Mouse (Mus musculus) forebrain, embryonic 16.5 days (tissue): Measurements from ENCODE around the gene Med29. TPM values are rescaled to one million over a fixed set of nuclear protein-coding genes. Genes with fewer than 3 reads are reported as not detected.

Experiments used
- ATAC-seq: fragments of 200-750 bp; cut with Nextera tagmentation; 2 replicates; pipeline ENCODE4 v1.8.0; 2017; ENCODE audit warnings: mild to moderate bottlenecking, moderate library complexity
- H3K27ac ChIP-seq: fragments of 300-500 bp; sonication (generic); 2 replicates; pipeline ENCODE4 v1.5.1; 2014; ENCODE audit warnings: low read length, control low read depth
- H3K27me3 ChIP-seq: fragments of 300-500 bp; sonication (generic); replicated peaks from 2 replicates; pipeline ENCODE4 v1.6.1; 2014; ENCODE audit warnings: low read length; ENCODE audit not compliant: control insufficient read depth, insufficient read depth
- H3K36me3 ChIP-seq: fragments of 300-500 bp; sonication (generic); 2 replicates; pipeline ENCODE4 v1.6.1; 2014; ENCODE audit not compliant: control insufficient read depth, insufficient read depth
- H3K4me1 ChIP-seq: fragments of 300-500 bp; sonication (generic); replicated peaks from 2 replicates; pipeline ENCODE4 v1.6.1; 2014; ENCODE audit warnings: low read length; ENCODE audit not compliant: control insufficient read depth, insufficient read depth
- H3K4me2 ChIP-seq: fragments of 300-500 bp; sonication (generic); 2 replicates; pipeline ENCODE4 v1.6.1; 2014; ENCODE audit warnings: mild to moderate bottlenecking, low read length, control low read depth
- H3K4me3 ChIP-seq: fragments of 300-500 bp; sonication (generic); replicated peaks from 2 replicates; pipeline ENCODE4 v1.5.1; 2014; ENCODE audit warnings: mild to moderate bottlenecking, low read length, control low read depth
- H3K9ac ChIP-seq: fragments of 300-500 bp; sonication (generic); replicated peaks from 2 replicates; pipeline ENCODE4 v1.6.1; 2014; ENCODE audit warnings: low read depth, low read length, control low read depth
- H3K9me3 ChIP-seq: fragments of 300-500 bp; sonication (generic); 2 replicates; pipeline ENCODE4 v1.6.1; 2016; ENCODE audit warnings: low read length; ENCODE audit not compliant: control insufficient read depth
- WGBS: fragments of 180-500 bp; shearing (Covaris S2); extraction: QIAGEN DNeasy Blood & Tissue Kit; methylation state at CpG from one replicate; pipeline ENCODE4 v1.1.7; 2014; 5-methylcytosine and 5-hydroxymethylcytosine counted together
- polyA plus RNA-seq: library from polyadenylated mRNA; unstranded; fragments of >200 nt; fragmentation: Nextera tagmentation; extraction: Ambion mirVana; gene quantifications from 2 replicates; pipeline ENCODE4 v1.2.1, GENCODE M21; 2015

Gene Med29
- 39.9 and 40.2 TPM in 2 replicates for polyA plus RNA-seq

GRCm38 (mm10) chr7:28392429-28393271 is at the start of gene Med29, which contains the start of gene Paf1:
Gene Med29, minus strand, starts transcription at chr7:28392708.
Gene Paf1, plus strand, starts transcription at chr7:28392951.
- H3K27me3 ChIP-seq, result no peaks in the 10 kb centered on the region
- peak within 1 kb of the TSS; percentile 87 for H3K4me3 ChIP-seq
- peaks cover 17% of the 10 kb centered on the region for H3K4me1 ChIP-seq
- peaks cover 18% of the 10 kb centered on the region for H3K36me3 ChIP-seq
- WGBS, result under 1% methylated on average over 58 of the region's 58 CpGs
- peak; percentile 98 for ATAC-seq
- peak within 1 kb of the TSS; percentile 78 for H3K9ac ChIP-seq
- peak within 1 kb of the TSS; percentile 42 for H3K27ac ChIP-seq
- H3K4me2 ChIP-seq, result peak within 1 kb of the TSS; percentile 91
- H3K9me3 ChIP-seq, result no peaks in the 10 kb centered on the region

DNA sequence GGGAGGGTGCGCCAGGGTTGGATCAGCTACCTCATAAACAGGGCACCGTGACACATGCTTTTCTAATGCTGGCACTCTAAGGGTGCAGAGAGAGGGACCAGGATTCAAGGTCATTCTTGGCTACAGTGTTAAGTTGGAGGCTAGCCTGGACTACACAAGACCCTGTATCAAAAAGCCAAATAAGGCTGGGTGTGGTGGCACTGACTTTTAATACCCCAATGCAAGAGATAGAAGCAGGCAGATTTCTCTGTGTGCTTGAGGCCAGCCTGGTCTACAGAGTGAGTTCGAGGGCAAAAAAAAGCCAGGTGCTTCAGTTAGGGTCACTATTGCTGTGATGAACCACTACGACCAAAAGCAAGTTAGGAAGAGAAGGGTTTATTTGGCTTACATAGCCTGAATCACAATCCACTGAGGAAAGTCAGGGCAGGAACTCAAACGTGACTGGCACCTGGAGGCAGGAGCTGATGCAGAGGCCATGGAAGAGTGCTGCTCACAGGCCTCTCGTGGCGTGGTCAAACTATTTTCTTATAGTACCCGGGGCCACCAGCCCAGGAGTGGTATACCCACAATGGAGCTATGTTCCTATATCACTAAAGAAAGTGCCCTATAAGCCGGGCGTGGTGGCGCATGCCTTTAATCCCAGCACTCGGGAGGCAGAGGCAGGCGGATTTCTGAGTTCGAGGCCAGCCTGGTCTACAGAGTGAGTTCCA is 49.4 kb upstream of the Med29 start:
- Histone ChIP-seq H3K36me3 (no peaks in the 10 kb centered on the region), H3K27ac (no peak overlapping the region), H3K4me1 (peaks cover 6% of the 10 kb centered on the region), H3K9me3 (no peaks in the 10 kb centered on the region), H3K4me2 (no peak overlapping the region), H3K27me3 (0 out of 2 replicates have a peak, but pooled peaks cover 2% of the 10 kb centered on the region), H3K9ac (no peak overlapping the region), H3K4me3 (no peak overlapping the region)
- 91% methylated on average over 12 of the region's 14 CpGs for WGBS
- no peak for ATAC-seq

DNA sequence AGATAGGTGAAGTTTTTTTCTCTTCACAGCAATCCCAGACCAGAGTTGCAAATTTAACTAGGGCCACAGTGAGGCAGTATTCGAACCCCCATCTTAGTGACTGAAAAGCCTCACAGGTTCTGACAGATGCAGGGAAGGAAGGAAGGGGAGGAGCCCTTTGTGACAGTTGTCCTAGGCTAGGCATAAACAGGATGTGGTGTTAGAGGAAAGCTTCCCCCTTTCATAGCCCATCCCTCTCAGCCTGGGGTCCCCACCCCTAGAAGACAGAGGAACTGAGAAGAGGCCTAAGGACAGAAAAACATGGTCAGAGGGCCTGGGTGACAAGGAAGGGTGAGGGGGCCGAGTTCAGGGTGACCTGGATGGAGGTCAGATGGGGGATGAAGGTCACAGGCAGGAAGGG is 48.2 kb upstream of the Med29 start:
- Histone ChIP-seq H3K4me2 (no peak overlapping the region), H3K9ac (no peak overlapping the region), H3K4me1 (peaks cover 4% of the 10 kb centered on the region; the same call in 1 of the 2 replicates), H3K36me3 (no peaks in the 10 kb centered on the region), H3K27ac (no peak overlapping the region), H3K4me3 (no peak overlapping the region), H3K9me3 (no peaks in the 10 kb centered on the region), H3K27me3 (0 out of 2 replicates have a peak, but pooled peaks cover under 1% of the 10 kb centered on the region)
- ATAC-seq, result no peak
- WGBS, result 67% methylated on average over 2 of the region's 2 CpGs

DNA sequence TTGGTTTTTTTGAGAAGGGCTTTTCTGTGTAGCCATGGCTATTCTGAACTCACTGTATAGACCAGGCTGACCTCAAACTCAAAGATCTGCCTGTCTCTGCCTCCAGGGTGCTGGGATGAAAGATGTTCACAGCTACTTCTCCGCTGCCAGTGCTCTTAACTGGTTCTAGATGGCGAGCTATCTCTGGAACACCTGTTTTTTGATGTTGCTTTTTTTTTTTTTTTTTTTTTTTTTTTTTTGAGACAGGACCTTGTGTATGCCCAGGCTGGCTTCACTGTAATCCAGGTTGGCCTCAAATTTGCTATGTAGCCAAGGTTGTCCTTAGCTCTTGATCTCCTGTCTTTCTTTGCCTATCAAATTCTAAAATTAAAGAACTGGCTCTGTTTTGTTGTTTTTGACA is 46.3 kb upstream of the Med29 start:
- ATAC-seq, result no peak
- H3K9ac ChIP-seq, result no peak overlapping the region
- no peak overlapping the region for H3K4me2 ChIP-seq
- 96% methylated on average over 2 of the region's 2 CpGs for WGBS
- peaks cover 21% of the 10 kb centered on the region for H3K4me1 ChIP-seq
- no peak overlapping the region for H3K4me3 ChIP-seq
- no peaks in the 10 kb centered on the region for H3K27me3 ChIP-seq
- H3K27ac ChIP-seq, result no peak overlapping the region
- H3K9me3 ChIP-seq, result no peaks in the 10 kb centered on the region
- H3K36me3 ChIP-seq, result no peaks in the 10 kb centered on the region

DNA sequence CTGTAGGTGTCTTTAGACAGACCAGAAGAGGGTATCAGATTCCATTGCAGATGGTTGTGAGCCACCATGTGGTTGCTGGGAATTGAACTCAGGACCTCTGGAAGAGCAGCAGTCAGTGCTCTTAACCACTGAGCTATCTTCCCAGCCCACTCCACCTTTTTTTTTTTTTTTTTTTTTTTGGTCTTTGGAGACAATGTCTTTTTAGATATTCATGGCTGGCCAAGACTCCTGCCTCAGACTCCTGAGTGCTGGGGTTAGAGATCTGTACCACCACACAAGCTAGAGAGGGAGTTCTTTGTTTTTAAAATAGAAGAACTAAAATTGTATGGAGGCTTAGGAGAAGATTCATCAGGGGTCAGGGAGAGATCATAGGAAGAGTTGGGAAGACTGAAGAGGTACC is 45.5 kb upstream of the Med29 start:
- Histone ChIP-seq H3K27me3 (no peaks in the 10 kb centered on the region), H3K9ac (no peak overlapping the region), H3K4me3 (no peak overlapping the region), H3K27ac (no peak overlapping the region), H3K9me3 (no peaks in the 10 kb centered on the region), H3K36me3 (no peaks in the 10 kb centered on the region), H3K4me1 (peaks cover 29% of the 10 kb centered on the region), H3K4me2 (no peak overlapping the region)
- no peak for ATAC-seq

DNA sequence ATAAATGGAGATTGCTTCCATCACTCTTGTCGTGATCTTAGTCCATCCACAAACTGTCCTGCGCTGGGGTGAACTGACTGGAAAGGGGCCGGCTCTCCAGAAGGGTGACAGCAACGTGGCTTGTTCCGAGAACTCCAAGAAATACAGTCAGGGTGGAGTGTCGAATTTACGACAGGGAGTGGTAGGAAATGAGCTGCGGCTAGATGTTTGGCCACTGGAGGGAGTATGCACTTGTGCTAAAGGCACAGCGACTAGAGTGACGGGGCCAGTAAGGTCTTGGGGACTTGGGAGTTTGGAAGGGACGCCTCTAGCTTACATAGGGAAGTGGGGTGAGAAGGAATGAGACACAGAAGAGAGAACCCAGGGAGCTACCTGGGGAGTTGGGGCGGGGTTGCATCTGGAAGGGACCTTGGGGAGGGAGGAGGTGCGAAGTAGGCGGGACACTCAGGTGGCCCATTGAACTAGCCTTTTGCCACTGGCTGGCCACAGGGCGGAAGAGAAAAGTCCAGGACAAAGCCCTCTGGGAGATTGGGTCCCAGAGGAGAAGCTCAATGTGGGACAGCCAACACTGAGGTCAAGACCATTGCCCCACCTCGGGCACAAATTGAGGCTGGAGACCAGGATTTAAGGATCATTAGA is 44.5 kb upstream of the Med29 start, which contains the start of gene Gmfg:
Gene Gmfg, plus strand, starts transcription at position 516 of the 639 bp plus-strand sequence.
- Histone ChIP-seq H3K4me2 (peak within 1 kb of the TSS; percentile 64), H3K4me1 (peaks cover 38% of the 10 kb centered on the region), H3K36me3 (peaks cover 3% of the 10 kb centered on the region; the same call in 1 of the 2 replicates), H3K9ac (peak within 1 kb of the TSS; percentile 72), H3K4me3 (peak within 1 kb of the TSS; percentile 91), H3K9me3 (no peaks in the 10 kb centered on the region), H3K27ac (peak within 1 kb of the TSS; percentile 76), H3K27me3 (no peaks in the 10 kb centered on the region)
- 2% methylated on average over 16 of the region's 16 CpGs for WGBS
- peak; percentile 18 for ATAC-seq

DNA sequence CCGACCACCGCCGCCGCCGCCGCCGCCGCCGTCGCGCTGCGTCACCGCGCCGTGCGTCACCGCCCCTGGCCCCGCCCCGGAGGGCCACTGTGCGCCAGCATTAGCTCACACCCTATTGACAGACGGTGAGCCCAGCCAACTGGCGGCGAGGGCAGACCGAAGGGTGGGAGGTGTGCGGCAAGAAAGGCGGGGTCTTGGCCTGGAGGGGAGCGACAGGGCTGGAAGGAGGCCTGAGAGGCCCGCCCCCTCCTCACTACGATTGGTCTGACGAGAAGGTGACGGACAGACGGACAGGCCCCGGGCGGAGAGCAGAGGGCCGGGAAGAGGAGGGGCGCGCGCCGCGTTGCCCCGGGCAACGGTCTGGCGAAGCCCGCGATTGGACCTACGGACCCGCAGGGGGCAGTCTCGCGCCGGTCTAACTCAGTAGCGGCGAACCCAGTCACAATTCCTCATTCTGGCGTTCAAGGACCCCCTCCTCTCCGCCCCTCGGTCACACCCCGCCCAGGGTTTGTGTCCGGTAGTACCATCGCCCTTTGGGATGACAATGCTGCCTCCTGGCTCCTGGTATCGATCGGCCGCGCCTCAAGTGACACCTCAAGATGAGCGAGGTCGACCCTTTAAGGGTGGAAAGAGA is 43.9 kb upstream of the Med29 start:
- Histone ChIP-seq H3K4me2 (peak overlapping the region; percentile 64), H3K36me3 (peaks cover 3% of the 10 kb centered on the region; the same call in 1 of the 2 replicates), H3K27me3 (no peaks in the 10 kb centered on the region), H3K9ac (peak overlapping the region; percentile 86), H3K4me3 (peak overlapping the region; percentile 91), H3K9me3 (no peaks in the 10 kb centered on the region), H3K4me1 (peaks cover 40% of the 10 kb centered on the region), H3K27ac (peak overlapping the region; percentile 76)
- under 1% methylated on average over 50 of the region's 64 CpGs for WGBS
- peak; percentile 98 for ATAC-seq

GRCm38 (mm10) chr7:28435660-28436259 is 43.3 kb upstream of the Med29 start:
- peak; percentile 18 for ATAC-seq
- peak overlapping the region; percentile 49; the same call in 1 of the 2 replicates for H3K27ac ChIP-seq
- peak overlapping the region; percentile 84 for H3K4me2 ChIP-seq
- H3K36me3 ChIP-seq, result peaks cover 3% of the 10 kb centered on the region; the same call in 1 of the 2 replicates
- H3K27me3 ChIP-seq, result no peaks in the 10 kb centered on the region
- H3K9ac ChIP-seq, result peak overlapping the region; percentile 86
- peaks cover 40% of the 10 kb centered on the region for H3K4me1 ChIP-seq
- 1% methylated on average over 37 of the region's 70 CpGs for WGBS
- H3K4me3 ChIP-seq, result peak overlapping the region; percentile 91
- no peaks in the 10 kb centered on the region for H3K9me3 ChIP-seq
